Mouse (Mus musculus) heart, embryonic 11.5 days (tissue): Measurements from ENCODE around the gene Nt5c3b. TPM values are rescaled to one million over a fixed set of nuclear protein-coding genes. Genes with fewer than 3 reads are reported as not detected.

ENCODE experiments used
- ATAC-seq: fragments of 200-750 bp; cut with Nextera tagmentation; replicated peaks from 2 replicates; pipeline ENCODE4 v1.8.0; 2017; ENCODE audit warnings: moderate library complexity; ENCODE audit not compliant: insufficient number of reproducible peaks, low FRiP score, low TSS enrichment
- H3K27ac ChIP-seq: fragments of 300-500 bp; sonication (generic); 2 replicates; pipeline ENCODE4 v1.5.1; 2014; ENCODE audit warnings: mild to moderate bottlenecking, low read depth, low read length
- H3K27me3 ChIP-seq: fragments of 300-500 bp; sonication (generic); 2 replicates; pipeline ENCODE4 v1.6.1; 2014; ENCODE audit warnings: mild to moderate bottlenecking, low read length, mixed read lengths; ENCODE audit not compliant: control insufficient read depth, insufficient read depth
- H3K36me3 ChIP-seq: fragments of 300-500 bp; sonication (generic); 2 replicates; pipeline ENCODE4 v1.6.1; 2014; ENCODE audit warnings: mild to moderate bottlenecking, low read length, moderate library complexity, mixed read lengths; ENCODE audit not compliant: control insufficient read depth, insufficient read depth
- H3K4me1 ChIP-seq: fragments of 300-500 bp; sonication (generic); 2 replicates; pipeline ENCODE4 v1.6.1; 2014; ENCODE audit warnings: low read length; ENCODE audit not compliant: control insufficient read depth, insufficient read depth
- H3K4me2 ChIP-seq: fragments of 300-500 bp; sonication (generic); 2 replicates; pipeline ENCODE4 v1.6.1; 2014; ENCODE audit warnings: mild to moderate bottlenecking, moderate library complexity
- H3K4me3 ChIP-seq: fragments of 300-500 bp; sonication (generic); 2 replicates; pipeline ENCODE4 v1.5.1; 2014; ENCODE audit warnings: low read depth, low read length
- H3K9ac ChIP-seq: fragments of 300-500 bp; sonication (generic); 2 replicates; pipeline ENCODE4 v1.6.1; 2014; ENCODE audit warnings: mild to moderate bottlenecking, low read depth, low read length, moderate library complexity
- H3K9me3 ChIP-seq: fragments of 300-500 bp; sonication (generic); replicated peaks from 2 replicates; pipeline ENCODE4 v1.6.1; 2016; ENCODE audit warnings: low read length; ENCODE audit not compliant: control insufficient read depth
- WGBS: fragments of 180-500 bp; shearing (Covaris S2); extraction: QIAGEN DNeasy Blood & Tissue Kit; methylation state at CpG from one replicate; pipeline ENCODE4 v1.1.7; 2014; ENCODE audit not compliant: insufficient replicate concordance; 5-methylcytosine and 5-hydroxymethylcytosine counted together
- polyA plus RNA-seq: library from polyadenylated mRNA; unstranded; fragments of >200 nt; fragmentation: Nextera tagmentation; extraction: Ambion mirVana; gene quantifications from 2 replicates; pipeline ENCODE4 v1.2.1, GENCODE M21; 2014

Gene Nt5c3b
- polyA plus RNA-seq, 1 experiment from 2014 or later: 98.8 TPM

- Histone ChIP-seq H3K27me3 (no peaks in the 10 kb centered on the region), H3K9me3 (no peaks in the 10 kb centered on the region), H3K4me3 (no peak overlapping the region), H3K4me1 (peaks cover 55% of the 10 kb centered on the region), H3K36me3 (no peaks in the 10 kb centered on the region), H3K9ac (no peak overlapping the region), H3K4me2 (no peak overlapping the region), H3K27ac (no peak overlapping the region)
- ATAC-seq: no peak
- WGBS: 71% methylated on average over 9 of the region's 9 CpGs
Observed at GRCm38 (mm10) chr11:100399320-100399719, 42.3 kb downstream of the Nt5c3b start.

- 90% methylated on average over 7 of the region's 7 CpGs for WGBS
- Histone ChIP-seq H3K9ac (no peak overlapping the region), H3K27me3 (no peaks in the 10 kb centered on the region), H3K4me2 (peak overlapping the region; percentile 81), H3K4me3 (no peak overlapping the region), H3K27ac (no peak overlapping the region), H3K9me3 (no peaks in the 10 kb centered on the region), H3K36me3 (no peaks in the 10 kb centered on the region), H3K4me1 (peaks cover 56% of the 10 kb centered on the region)
- no peak for ATAC-seq
Observed at GRCm38 (mm10) chr11:100398517-100398916, 43.1 kb downstream of the Nt5c3b start.

- H3K4me2 ChIP-seq: peak within 1 kb of the TSS; percentile 81
- H3K9me3 ChIP-seq: no peaks in the 10 kb centered on the region
- peak within 1 kb of the TSS; percentile 84 for H3K27ac ChIP-seq
- peak; percentile 94 for ATAC-seq
- peak within 1 kb of the TSS; percentile 73 for H3K4me3 ChIP-seq
- H3K9ac ChIP-seq: peak within 1 kb of the TSS; percentile 82
- peaks cover 55% of the 10 kb centered on the region for H3K4me1 ChIP-seq
- under 1% methylated on average over 37 of the region's 37 CpGs for WGBS
- no peaks in the 10 kb centered on the region for H3K36me3 ChIP-seq
- H3K27me3 ChIP-seq: no peaks in the 10 kb centered on the region
Observed at GRCm38 (mm10) chr11:100397600-100398389, 43.8 kb downstream of the Nt5c3b start, which contains the start of gene Jup. Gene Jup (minus strand): TSS chr11:100397763.

DNA sequence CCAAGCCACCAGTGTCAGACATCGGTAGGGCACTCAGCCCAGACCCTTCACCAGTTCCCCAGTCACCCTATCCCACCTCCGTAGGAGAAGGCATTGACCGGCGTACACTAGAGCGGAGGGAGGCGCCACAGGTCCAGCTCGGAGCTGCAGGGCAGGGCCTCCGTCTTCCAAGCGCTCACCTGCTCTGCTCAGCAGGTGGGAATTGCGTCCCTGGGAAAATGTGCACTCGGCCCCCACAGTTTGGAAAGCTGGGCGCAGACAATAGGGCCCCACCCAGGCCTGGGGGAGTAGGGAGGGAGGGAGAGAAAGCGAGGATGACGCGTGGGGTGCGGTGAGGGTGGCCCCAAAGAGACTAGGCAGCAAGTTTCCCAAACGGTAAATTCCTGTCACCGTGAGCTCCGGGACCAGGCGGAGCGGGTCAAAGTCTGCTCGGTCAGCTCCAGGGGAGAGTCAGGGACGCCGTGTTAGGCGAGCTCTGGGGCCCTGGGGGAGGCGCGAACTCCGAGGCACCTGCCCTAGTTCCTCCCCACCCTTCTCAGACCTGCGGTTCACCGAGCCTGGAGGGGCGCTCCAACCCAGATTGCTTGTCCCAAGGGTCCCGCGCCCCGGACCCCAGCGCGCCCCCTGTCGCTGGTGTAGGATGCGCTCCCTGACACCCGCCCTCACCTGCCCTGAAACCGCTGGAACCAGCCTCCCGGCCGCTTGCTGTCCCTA, 44.6 kb downstream of the Nt5c3b start:
- peak overlapping the region; percentile 73 for H3K4me3 ChIP-seq
- peak; percentile 7; the same call in 1 of the 2 replicates for ATAC-seq
- peaks cover 54% of the 10 kb centered on the region for H3K4me1 ChIP-seq
- H3K4me2 ChIP-seq: peak overlapping the region; percentile 81
- H3K9ac ChIP-seq: peak overlapping the region; percentile 82
- H3K36me3 ChIP-seq: no peaks in the 10 kb centered on the region
- no peaks in the 10 kb centered on the region for H3K27me3 ChIP-seq
- peak overlapping the region; percentile 84 for H3K27ac ChIP-seq
- H3K9me3 ChIP-seq: no peaks in the 10 kb centered on the region
- WGBS: 4% methylated on average over 42 of the region's 42 CpGs

GRCm38 (mm10) chr11:100395861-100396631, 45.6 kb downstream of the Nt5c3b start:
- H3K9ac ChIP-seq: peak overlapping the region; percentile 82
- H3K36me3 ChIP-seq: no peaks in the 10 kb centered on the region
- peak overlapping the region; percentile 84 for H3K27ac ChIP-seq
- WGBS: 15% methylated on average over 17 of the region's 17 CpGs
- peaks cover 54% of the 10 kb centered on the region for H3K4me1 ChIP-seq
- H3K27me3 ChIP-seq: no peaks in the 10 kb centered on the region
- H3K9me3 ChIP-seq: no peaks in the 10 kb centered on the region
- peak overlapping the region; percentile 81 for H3K4me2 ChIP-seq
- 0 out of 2 replicates have a peak, but pooled peaks have one; percentile 12 for ATAC-seq
- peak overlapping the region; percentile 73 for H3K4me3 ChIP-seq

DNA sequence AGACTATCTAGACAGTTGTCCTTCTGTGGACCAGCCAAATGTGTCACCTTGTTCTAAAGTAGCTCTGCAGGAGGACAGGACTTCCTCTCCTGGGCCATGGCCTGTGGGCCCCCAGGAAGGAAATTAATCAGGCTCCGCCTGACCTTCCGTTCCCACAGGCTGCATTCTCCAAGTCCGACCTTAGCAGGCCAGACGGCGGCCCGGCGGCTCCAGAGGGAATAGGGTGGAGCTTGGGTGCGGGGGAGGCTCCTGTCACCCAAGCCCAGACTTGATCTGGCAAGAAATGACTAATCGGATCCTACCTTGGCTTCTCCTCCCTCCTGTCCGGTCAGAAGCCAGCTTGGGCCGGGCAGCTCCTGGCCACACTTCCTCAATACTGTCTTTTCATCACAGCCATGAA, 46.4 kb downstream of the Nt5c3b start:
- peak overlapping the region; percentile 50 for H3K9ac ChIP-seq
- H3K4me1 ChIP-seq: peaks cover 59% of the 10 kb centered on the region
- no peak for ATAC-seq
- H3K27ac ChIP-seq: peak overlapping the region; percentile 84
- H3K9me3 ChIP-seq: no peaks in the 10 kb centered on the region
- H3K27me3 ChIP-seq: no peaks in the 10 kb centered on the region
- WGBS: 12% methylated on average over 11 of the region's 11 CpGs
- peak overlapping the region; percentile 81 for H3K4me2 ChIP-seq
- H3K36me3 ChIP-seq: no peaks in the 10 kb centered on the region
- H3K4me3 ChIP-seq: peak overlapping the region; percentile 73

DNA sequence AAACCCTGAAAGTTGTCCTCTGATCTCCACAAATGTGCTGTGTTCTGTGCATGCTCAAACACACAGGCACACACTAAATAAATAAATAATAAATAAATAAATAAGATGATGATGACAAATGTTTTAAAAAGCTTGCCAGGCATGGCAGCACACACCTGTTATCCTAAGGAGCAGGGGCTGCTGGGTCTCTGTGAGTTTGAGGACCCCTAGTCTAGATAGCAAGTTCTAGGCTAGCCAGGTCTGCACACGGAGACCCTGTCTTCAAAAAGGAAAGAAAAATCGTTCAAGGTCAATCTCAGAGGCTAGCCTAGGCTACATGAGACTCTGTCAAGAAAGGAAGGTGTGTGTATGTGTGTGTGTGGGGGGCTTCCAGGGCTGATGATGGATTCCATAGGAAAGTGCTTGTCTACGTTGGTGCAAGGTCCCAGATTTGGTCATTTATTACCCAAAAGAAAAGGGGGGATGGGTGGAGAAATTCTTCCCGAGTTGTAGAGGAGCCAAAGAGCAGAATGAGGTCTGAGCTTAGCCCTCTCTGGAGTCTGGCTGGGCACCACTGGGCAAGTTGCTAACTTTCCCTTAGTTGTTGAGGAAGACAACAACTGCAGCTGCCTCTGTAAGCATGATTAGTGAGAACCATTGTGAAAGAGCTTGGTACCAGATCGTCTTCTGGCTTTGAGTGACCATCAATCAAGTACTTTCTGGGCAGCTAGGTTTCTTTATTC, 47.1 kb downstream of the Nt5c3b start:
- no peak for ATAC-seq
- peak overlapping the region; percentile 73; the same call in 1 of the 2 replicates for H3K4me3 ChIP-seq
- H3K9ac ChIP-seq: peak overlapping the region; percentile 50
- H3K4me2 ChIP-seq: peak overlapping the region; percentile 81
- no peaks in the 10 kb centered on the region for H3K27me3 ChIP-seq
- no peaks in the 10 kb centered on the region for H3K36me3 ChIP-seq
- peaks cover 66% of the 10 kb centered on the region for H3K4me1 ChIP-seq
- no peaks in the 10 kb centered on the region for H3K9me3 ChIP-seq
- WGBS: 63% methylated on average over 5 of the region's 5 CpGs
- peak overlapping the region; percentile 84 for H3K27ac ChIP-seq

DNA sequence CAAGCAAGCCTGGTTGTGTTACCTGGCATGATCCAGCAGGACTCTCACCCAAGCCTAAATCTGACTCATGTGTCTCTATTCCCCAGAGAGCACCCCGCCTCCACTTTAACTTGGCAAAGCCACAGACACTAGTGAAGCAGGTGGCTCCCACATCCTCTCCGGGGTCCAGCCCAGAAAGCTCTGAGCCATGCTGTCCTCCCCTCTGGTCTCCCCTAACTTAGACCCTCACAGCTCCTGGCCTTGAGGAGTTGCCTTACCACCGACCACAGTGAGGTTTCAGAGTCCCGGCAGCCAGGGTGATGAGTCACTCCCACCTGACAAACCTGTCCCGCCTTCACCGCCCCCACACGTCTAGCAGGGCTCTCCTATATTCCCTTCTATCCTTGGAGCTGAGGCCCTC, 47.9 kb downstream of the Nt5c3b start:
- Histone ChIP-seq H3K9me3 (no peaks in the 10 kb centered on the region), H3K4me1 (peaks cover 71% of the 10 kb centered on the region), H3K9ac (no peak overlapping the region), H3K27me3 (no peaks in the 10 kb centered on the region), H3K27ac (no peak overlapping the region), H3K4me2 (0 out of 2 replicates have a peak overlapping the region, but pooled peaks have one; percentile 3), H3K4me3 (no peak overlapping the region), H3K36me3 (no peaks in the 10 kb centered on the region)
- ATAC-seq: no peak
- WGBS: 57% methylated on average over 7 of the region's 7 CpGs
